Mouse (Mus musculus) midbrain, embryonic 11.5 days (tissue): ENCODE results near the gene Msx3. TPM values are rescaled to one million over a fixed set of nuclear protein-coding genes. Genes with fewer than 3 reads are reported as not detected.

Experiments
- ATAC-seq: fragments of 200-750 bp; cut with Nextera tagmentation; 2 replicates; pipeline ENCODE4 v1.8.0; 2017; ENCODE audit warnings: moderate TSS enrichment, moderate library complexity; ENCODE audit not compliant: low FRiP score
- DNase-seq: peaks from one replicate; pipeline ENCODE4 v3.0.0; 2015; ENCODE audit warnings: low spot score; ENCODE audit errors: missing footprints
- H3K27ac ChIP-seq: fragments of 300-500 bp; sonication (generic); 2 replicates; pipeline ENCODE4 v1.5.1; 2014; ENCODE audit warnings: low read depth, low read length
- H3K27me3 ChIP-seq: fragments of 300-500 bp; sonication (generic); 2 replicates; pipeline ENCODE4 v1.6.1; 2014; ENCODE audit warnings: mild to moderate bottlenecking, low read length, moderate library complexity, mixed read lengths; ENCODE audit not compliant: control insufficient read depth, insufficient read depth
- H3K36me3 ChIP-seq: fragments of 300-500 bp; sonication (generic); 2 replicates; pipeline ENCODE4 v1.6.1; 2014; ENCODE audit warnings: mild to moderate bottlenecking, low read length, moderate library complexity, mixed read lengths; ENCODE audit not compliant: control insufficient read depth, insufficient read depth
- H3K4me1 ChIP-seq: fragments of 300-500 bp; sonication (generic); 2 replicates; pipeline ENCODE4 v1.6.1; 2014; ENCODE audit warnings: low read length; ENCODE audit not compliant: control insufficient read depth, insufficient read depth
- H3K4me2 ChIP-seq: fragments of 300-500 bp; sonication (generic); 2 replicates; pipeline ENCODE4 v1.6.1; 2014; ENCODE audit warnings: mild to moderate bottlenecking, moderate library complexity
- H3K4me3 ChIP-seq: fragments of 300-500 bp; sonication (generic); 2 replicates; pipeline ENCODE4 v1.5.1; 2014; ENCODE audit warnings: low read depth, low read length
- H3K9ac ChIP-seq: fragments of 300-500 bp; sonication (generic); 2 replicates; pipeline ENCODE4 v1.6.1; 2014; ENCODE audit warnings: low read length
- H3K9me3 ChIP-seq: fragments of 300-500 bp; sonication (generic); 2 replicates; pipeline ENCODE4 v1.6.1; 2016; ENCODE audit warnings: low read length; ENCODE audit not compliant: control insufficient read depth
- WGBS: fragments of 180-500 bp; shearing (Covaris S2); extraction: QIAGEN DNeasy Blood & Tissue Kit; methylation state at CpG from one replicate; pipeline ENCODE4 v1.1.7; 2014; 5-methylcytosine and 5-hydroxymethylcytosine counted together
- polyA plus RNA-seq: library from polyadenylated mRNA; unstranded; fragments of >200 nt; fragmentation: Nextera tagmentation; extraction: Ambion mirVana; gene quantifications from 2 replicates; pipeline ENCODE4 v1.2.1, GENCODE M21; 2014

Msx3 gene
- polyA plus RNA-seq, 1 experiment from 2014 or later: 8.0 TPM

- H3K4me1 ChIP-seq: no peaks in the 10 kb centered on the region
- H3K4me3 ChIP-seq: no peak overlapping the region
- H3K27ac ChIP-seq: no peak overlapping the region
- no peaks in the 10 kb centered on the region for H3K27me3 ChIP-seq
- 94% methylated on average over 9 of the region's 9 CpGs for WGBS
- peaks cover 25% of the 10 kb centered on the region for H3K36me3 ChIP-seq
- no peak for ATAC-seq
- no peak overlapping the region for H3K4me2 ChIP-seq
- DNase-seq: peak; percentile 44
- no peaks in the 10 kb centered on the region for H3K9me3 ChIP-seq
- no peak overlapping the region for H3K9ac ChIP-seq
These were observed 41.9 kb downstream of the Msx3 start for GRCm38 (mm10) chr7:140006861-140007611.

- H3K9me3 ChIP-seq: no peaks in the 10 kb centered on the region
- H3K27me3 ChIP-seq: no peaks in the 10 kb centered on the region
- H3K4me1 ChIP-seq: no peaks in the 10 kb centered on the region
- H3K4me3 ChIP-seq: no peak overlapping the region
- H3K4me2 ChIP-seq: no peak overlapping the region
- DNase-seq (peak; percentile 53), ATAC-seq (no peak)
- no peak overlapping the region for H3K9ac ChIP-seq
- no peak overlapping the region for H3K27ac ChIP-seq
- peaks cover 34% of the 10 kb centered on the region for H3K36me3 ChIP-seq
- 93% methylated on average over 8 of the region's 8 CpGs for WGBS
These were observed 44.2 kb downstream of the Msx3 start for GRCm38 (mm10) chr7:140004666-140005065.

GRCm38 (mm10) chr7:140001086-140001740, 47.7 kb downstream of the Msx3 start:
- peaks cover 30% of the 10 kb centered on the region for H3K36me3 ChIP-seq
- H3K9ac ChIP-seq: no peak overlapping the region
- ATAC-seq (no peak), DNase-seq (peak; percentile 71)
- H3K27ac ChIP-seq: no peak overlapping the region
- no peaks in the 10 kb centered on the region for H3K4me1 ChIP-seq
- 52% methylated on average over 12 of the region's 12 CpGs for WGBS
- no peaks in the 10 kb centered on the region for H3K27me3 ChIP-seq
- H3K4me2 ChIP-seq: no peak overlapping the region
- H3K4me3 ChIP-seq: no peak overlapping the region
- H3K9me3 ChIP-seq: no peaks in the 10 kb centered on the region

- no peaks in the 10 kb centered on the region for H3K27me3 ChIP-seq
- no peak overlapping the region for H3K9ac ChIP-seq
- no peaks in the 10 kb centered on the region for H3K4me1 ChIP-seq
- H3K4me3 ChIP-seq: no peak overlapping the region
- ATAC-seq (no peak), DNase-seq (peak; percentile 28)
- no peak overlapping the region for H3K4me2 ChIP-seq
- no peaks in the 10 kb centered on the region for H3K9me3 ChIP-seq
- 97% methylated on average over 13 of the region's 13 CpGs for WGBS
- peaks cover 21% of the 10 kb centered on the region; the same call in 1 of the 2 replicates for H3K36me3 ChIP-seq
- H3K27ac ChIP-seq: no peak overlapping the region
These were observed 50.1 kb downstream of the Msx3 start for GRCm38 (mm10) chr7:139998691-139999350.

Other genes starting within 250 kb of the Msx3 start
- 11.3 and 15.5 TPM in 2 replicates for gene Adgra1, start 214.9 kb downstream of the Msx3 start, polyA plus RNA-seq
- 0.55 and 0.79 TPM in 2 replicates for gene Kndc1, start 154.4 kb downstream of the Msx3 start, polyA plus RNA-seq
- not detected in 2 replicates for gene Utf1, start 105.3 kb downstream of the Msx3 start, polyA plus RNA-seq
- gene 6430531B16Rik, start 70.3 kb downstream of the Msx3 start, polyA plus RNA-seq: 0.34 and 1.2 TPM in 2 replicates
- gene Adam8, start 56.5 kb downstream of the Msx3 start, polyA plus RNA-seq: 1.8 TPM in 2 replicates
- gene Zfp511, start 12.7 kb downstream of the Msx3 start, polyA plus RNA-seq: 36.3 and 43.1 TPM in 2 replicates
- gene Tubgcp2, start 12.4 kb downstream of the Msx3 start, polyA plus RNA-seq: 58.9 and 62.6 TPM in 2 replicates
- gene Caly, start 33.5 kb upstream of the Msx3 start, polyA plus RNA-seq: 7.6 and 8.8 TPM in 2 replicates
- not detected in 2 replicates for gene Prap1, start 44.3 kb upstream of the Msx3 start, polyA plus RNA-seq
- 13.5 and 13.8 TPM in 2 replicates for gene Fuom, start 53.4 kb upstream of the Msx3 start, polyA plus RNA-seq
- 12.1 and 14.7 TPM in 2 replicates for gene Paox, start 66.7 kb upstream of the Msx3 start, polyA plus RNA-seq
- 163 and 178 TPM in 2 replicates for gene Echs1, start 67.4 kb upstream of the Msx3 start, polyA plus RNA-seq
- gene Mtg1, start 88.5 kb upstream of the Msx3 start, polyA plus RNA-seq: 21.4 and 31.2 TPM in 2 replicates
- 0.59 and 0.89 TPM in 2 replicates for gene Sprn, start 105.8 kb upstream of the Msx3 start, polyA plus RNA-seq
- not detected in 2 replicates for gene Olfr522, start 115.7 kb upstream of the Msx3 start, polyA plus RNA-seq
- gene Olfr523, start 124.1 kb upstream of the Msx3 start, polyA plus RNA-seq: not detected in 2 replicates
- gene Olfr524, start 156.9 kb upstream of the Msx3 start, polyA plus RNA-seq: not detected in 2 replicates
- not detected in 2 replicates for gene Cd163l1, start 169.2 kb upstream of the Msx3 start, polyA plus RNA-seq
- gene 5830411N06Rik, start 198.2 kb upstream of the Msx3 start, polyA plus RNA-seq: not detected in 2 replicates